8 mouse cellular contexts compared by ENCODE assay signal in the genomic region with DNA sequence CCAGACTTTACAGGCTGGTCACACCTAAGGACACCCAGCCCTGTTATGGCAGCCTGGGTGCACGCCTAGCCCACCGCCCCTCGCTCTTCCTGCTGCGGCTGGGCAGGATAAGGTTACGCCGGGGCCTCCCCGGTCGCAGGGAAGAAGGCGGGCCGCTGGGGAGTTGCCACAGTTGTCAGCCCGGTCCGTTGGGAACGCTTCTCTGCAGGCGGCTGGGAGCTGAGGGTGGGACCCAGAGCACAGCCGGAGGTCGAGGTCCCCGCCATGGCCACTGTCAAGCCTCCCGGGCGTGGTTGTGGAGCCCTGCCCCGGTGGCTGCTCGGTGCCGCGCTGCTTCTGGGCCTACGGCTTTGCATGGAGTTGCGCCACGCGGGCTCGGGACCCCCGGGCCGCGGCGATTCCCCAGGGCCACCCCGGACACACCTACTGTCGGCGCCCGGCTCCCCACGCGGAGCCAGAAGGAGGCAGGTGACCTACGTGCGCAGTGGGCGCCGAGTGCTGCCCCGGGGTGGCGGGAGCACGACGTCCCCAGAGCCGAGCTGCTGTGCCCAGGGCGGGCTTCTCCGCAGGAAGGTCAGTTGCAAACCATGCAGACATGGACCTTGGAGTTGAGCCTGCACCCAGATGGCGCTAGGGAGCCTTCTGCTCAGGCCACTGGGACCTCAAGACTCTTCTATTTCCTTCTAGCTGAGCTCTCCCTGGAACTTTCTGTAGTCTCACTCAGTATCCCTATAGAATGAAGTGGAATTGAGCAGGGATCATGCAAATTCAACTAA. TPM values are rescaled to one million over a fixed set of nuclear protein-coding genes. Genes with fewer than 3 reads are reported as not detected.
A peak's percentile ranks its signal among the peaks of the same experiment; 100 is the strongest.
DNase-seq lines count a peak whose midpoint lies in the region; ATAC-seq and TF ChIP-seq lines count a peak whose summit lies in the region.

A gene (plus strand): TSS at position 191 of the 776 bp plus-strand sequence.

- ATAC-seq in Patski, result no peak
- ATAC-seq in frontal cortex, adult (ENCODE audit: low TSS enrichment), result peak; percentile 25

- H3K27me3 ChIP-seq in Patski, result peaks cover 4% of the 10 kb centered on the region

- no peak for DNase-seq in Patski (ENCODE audit: low read depth, low spot score)
- DNase-seq in cerebellum, adult 9-10 months, result peak; percentile 80
- peak; percentile 69 to 78 for DNase-seq in heart, postnatal 36 days
- peak; percentile 57 for DNase-seq in layer of hippocampus, adult 11-12 months (ENCODE audit: low spot score)
- peak; percentile 75 to 81 for DNase-seq in lung, adult 18-20 months
- peak; percentile 73 for DNase-seq in ovary, postnatal 14 days (ENCODE audit: low spot score)
- peak; percentile 73 to 75 for DNase-seq in urinary bladder, postnatal 4 days (ENCODE audit: low spot score in 2 of 2)

- in situ Hi-C loops in Patski (cut with MboI; ENCODE audit: low pct_unique_long_range_greater_than_20kb), result no loop called here

- intact Hi-C loops in heart, postnatal 36 days (cut with DNase I), result loop anchor here (1.0 to 5.0 kb wide), 2 partner anchors 79 to 200 kb away; a partner anchor contains a TSS

- POLR2A ChIA-PET in Patski (lab: Charles Lee), result no interaction called here

- CTCF ChIA-PET in Patski (lab: Charles Lee), result no interaction called here

- peak; percentile 35 for TF ChIP-seq CTCF in Patski (IDR thresholded peaks at IDR 0.05)

RNA-seq across cellular contexts. Expression of the gene that starts here (rescaled TPM):
- not detected for polyA plus RNA-seq in Patski (2021)
- total RNA-seq in heart, postnatal 36 days (2021), result 1 to 10 TPM; 1.1 to 1.4 TPM
